Mouse (Mus musculus) ES-Bruce4 (cell line): Measurements from ENCODE around the gene Phlpp1.

Experiments used
- CTCF ChIP-seq: IDR thresholded peaks from one replicate; pipeline ENCODE4 v1.8.1; 2011; ENCODE audit warnings: low read depth, low read length
- POLR2A ChIP-seq: IDR thresholded peaks from one replicate; pipeline ENCODE4 v1.8.1; 2011; ENCODE audit warnings: low read length; ENCODE audit not compliant: insufficient read depth

GRCm38 (mm10) chr1:106389673-106390072, 218.1 kb downstream of the Phlpp1 start:
- TF ChIP-seq CTCF (peak; percentile 74), POLR2A (no peak)
